Mouse (Mus musculus) forebrain, embryonic 11.5 days (tissue): Measurements from ENCODE around the gene H2-M2. TPM values are rescaled to one million over a fixed set of nuclear protein-coding genes. Genes with fewer than 3 reads are reported as not detected.
"Not testable (repeated sequence)": the region's sequence is repeated elsewhere in the genome, so short reads cannot be mapped to it uniquely, and the experiment has no call there.

ENCODE experiments used
- ATAC-seq: fragments of 200-750 bp; cut with Nextera tagmentation; replicated peaks from 2 replicates; pipeline ENCODE4 v1.8.0; 2017; ENCODE audit warnings: moderate TSS enrichment; ENCODE audit not compliant: low FRiP score
- DNase-seq: peaks from one replicate; pipeline ENCODE4 v3.0.0-alpha.2; 2017; ENCODE audit warnings: low spot score
- H3K27ac ChIP-seq: fragments of 300-500 bp; sonication (generic); 2 replicates; pipeline ENCODE4 v1.5.1; 2014; ENCODE audit warnings: low read depth, low read length
- H3K27me3 ChIP-seq: fragments of 300-500 bp; sonication (generic); 2 replicates; pipeline ENCODE4 v1.6.1; 2014; ENCODE audit warnings: mild to moderate bottlenecking, low read length, mixed read lengths; ENCODE audit not compliant: control insufficient read depth, insufficient read depth
- H3K36me3 ChIP-seq: fragments of 300-500 bp; sonication (generic); 2 replicates; pipeline ENCODE4 v1.6.1; 2014; ENCODE audit warnings: mild to moderate bottlenecking, low read length, moderate library complexity, mixed read lengths; ENCODE audit not compliant: control insufficient read depth, insufficient read depth
- H3K4me1 ChIP-seq: fragments of 300-500 bp; sonication (generic); replicated peaks from 2 replicates; pipeline ENCODE4 v1.6.1; 2014; ENCODE audit warnings: low read length, mixed read lengths; ENCODE audit not compliant: control insufficient read depth, insufficient read depth
- H3K4me2 ChIP-seq: fragments of 300-500 bp; sonication (generic); 2 replicates; pipeline ENCODE4 v1.6.1; 2014; ENCODE audit warnings: low read depth, mild to moderate bottlenecking, low read length, moderate library complexity, mixed read lengths; ENCODE audit not compliant: severe bottlenecking
- H3K4me3 ChIP-seq: fragments of 300-500 bp; sonication (generic); 2 replicates; pipeline ENCODE4 v1.5.1; 2014; ENCODE audit warnings: low read depth, low read length
- H3K9ac ChIP-seq: fragments of 300-500 bp; sonication (generic); 2 replicates; pipeline ENCODE4 v1.6.1; 2014; ENCODE audit warnings: low read length
- H3K9me3 ChIP-seq: fragments of 300-500 bp; sonication (generic); 2 replicates; pipeline ENCODE4 v1.6.1; 2016; ENCODE audit warnings: low read length, mixed read lengths; ENCODE audit not compliant: control insufficient read depth
- WGBS: fragments of 180-500 bp; shearing (Covaris S2); extraction: QIAGEN DNeasy Blood & Tissue Kit; methylation state at CpG from one replicate; pipeline ENCODE4 v1.1.7; 2014; 5-methylcytosine and 5-hydroxymethylcytosine counted together
- polyA plus RNA-seq: library from polyadenylated mRNA; unstranded; fragments of >200 nt; fragmentation: Nextera tagmentation; extraction: Ambion mirVana; gene quantifications from 2 replicates; pipeline ENCODE4 v1.2.1, GENCODE M21; 2014

Gene H2-M2
- not detected in 2 replicates for polyA plus RNA-seq

DNA sequence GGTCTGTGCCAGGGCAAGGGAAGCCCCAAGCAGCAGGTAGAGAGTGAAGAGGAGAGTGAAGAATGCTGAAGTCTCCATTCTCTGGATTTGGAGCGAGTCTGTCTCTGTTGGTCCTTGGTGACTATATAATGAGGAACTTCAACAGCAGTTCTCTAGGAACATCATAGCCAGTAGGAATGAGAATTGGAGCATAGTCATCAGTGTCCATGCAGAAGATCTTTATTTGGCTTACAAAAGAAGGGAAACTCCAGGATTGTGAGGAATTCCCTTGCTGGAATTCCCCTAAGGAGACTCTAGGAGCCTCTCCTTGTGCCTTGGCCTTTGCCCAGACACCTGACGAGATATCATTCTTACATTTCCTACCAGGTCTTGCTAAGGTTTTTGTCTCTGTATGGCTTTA, at the start of gene H2-M2:
Gene H2-M2, minus strand, starts transcription at position 101 of the 400 bp plus-strand sequence.
- Histone ChIP-seq H3K27me3 (no peaks in the 10 kb centered on the region), H3K4me3 (no peak within 1 kb of the TSS), H3K36me3 (no peaks in the 10 kb centered on the region), H3K9ac (no peak within 1 kb of the TSS), H3K27ac (no peak within 1 kb of the TSS), H3K9me3 (no peaks in the 10 kb centered on the region), H3K4me1 (no peaks in the 10 kb centered on the region), H3K4me2 (no peak within 1 kb of the TSS)
- WGBS = 89% methylated on average over 2 of the region's 2 CpGs
- no peak for DNase-seq
- ATAC-seq = no peak

- H3K4me2 ChIP-seq, DNase-seq, H3K27me3 ChIP-seq, H3K27ac ChIP-seq, H3K9ac ChIP-seq, ATAC-seq, H3K9me3 ChIP-seq, H3K4me3 ChIP-seq, H3K4me1 ChIP-seq, H3K36me3 ChIP-seq: not testable (repeated sequence)
- WGBS = 76% methylated on average over 1 of the region's 1 CpGs
Observed at GRCm38 (mm10) chr17:37525427-37525826, 42.1 kb upstream of the H2-M2 start.

DNA sequence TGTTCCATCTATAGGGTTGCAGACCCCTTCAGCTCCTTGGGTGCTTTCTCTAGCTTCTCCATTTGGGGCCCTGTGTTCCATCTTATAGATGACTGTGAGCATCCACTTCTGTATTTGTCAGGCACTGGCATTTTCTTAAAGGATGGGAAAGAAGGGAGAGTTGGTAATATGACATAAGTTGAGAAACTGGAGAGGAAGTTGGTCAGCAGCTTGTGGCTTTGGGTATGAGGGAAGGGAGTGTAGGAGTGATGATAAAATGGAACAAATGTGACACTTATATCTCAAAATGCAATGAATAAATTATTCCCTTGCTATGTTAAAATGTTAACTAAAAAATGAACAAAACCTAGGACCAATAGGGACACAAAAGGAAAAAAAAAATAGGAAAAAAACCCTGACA, 41.3 kb upstream of the H2-M2 start:
- not testable (repeated sequence) for H3K36me3 ChIP-seq, DNase-seq, H3K9ac ChIP-seq, H3K4me1 ChIP-seq, ATAC-seq, H3K27me3 ChIP-seq, H3K27ac ChIP-seq, H3K4me3 ChIP-seq, H3K4me2 ChIP-seq, H3K9me3 ChIP-seq

DNA sequence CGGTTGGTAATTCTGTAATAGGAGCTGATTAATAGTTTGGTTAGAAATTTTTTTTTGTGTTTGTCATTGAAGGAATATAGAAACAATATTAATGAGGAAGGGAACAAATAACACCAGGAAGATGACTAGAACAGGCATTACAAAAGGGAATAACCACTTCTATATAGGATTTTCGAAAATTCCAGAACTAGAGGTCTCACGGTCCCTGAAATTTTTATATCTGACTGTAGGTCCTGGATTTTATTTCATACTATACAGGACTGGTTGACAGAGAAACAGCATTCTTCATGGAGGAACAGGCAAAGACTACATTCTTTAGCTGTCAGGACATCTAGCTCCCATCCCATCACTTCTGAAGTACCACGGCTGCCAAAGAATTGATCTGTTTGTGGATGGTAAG, 24.4 kb upstream of the H2-M2 start, which contains the start of gene Olfr111:
Gene Olfr111, plus strand, starts transcription at position 301 of the 400 bp plus-strand sequence.
- Histone ChIP-seq H3K9ac (no peak within 1 kb of the TSS), H3K4me1 (no peaks in the 10 kb centered on the region), H3K9me3 (no peaks in the 10 kb centered on the region), H3K4me2 (no peak within 1 kb of the TSS), H3K36me3 (no peaks in the 10 kb centered on the region), H3K4me3 (no peak within 1 kb of the TSS), H3K27me3 (no peaks in the 10 kb centered on the region), H3K27ac (no peak within 1 kb of the TSS)
- DNase-seq (no peak), ATAC-seq (no peak)
- WGBS = 91% methylated on average over 4 of the region's 4 CpGs

DNA sequence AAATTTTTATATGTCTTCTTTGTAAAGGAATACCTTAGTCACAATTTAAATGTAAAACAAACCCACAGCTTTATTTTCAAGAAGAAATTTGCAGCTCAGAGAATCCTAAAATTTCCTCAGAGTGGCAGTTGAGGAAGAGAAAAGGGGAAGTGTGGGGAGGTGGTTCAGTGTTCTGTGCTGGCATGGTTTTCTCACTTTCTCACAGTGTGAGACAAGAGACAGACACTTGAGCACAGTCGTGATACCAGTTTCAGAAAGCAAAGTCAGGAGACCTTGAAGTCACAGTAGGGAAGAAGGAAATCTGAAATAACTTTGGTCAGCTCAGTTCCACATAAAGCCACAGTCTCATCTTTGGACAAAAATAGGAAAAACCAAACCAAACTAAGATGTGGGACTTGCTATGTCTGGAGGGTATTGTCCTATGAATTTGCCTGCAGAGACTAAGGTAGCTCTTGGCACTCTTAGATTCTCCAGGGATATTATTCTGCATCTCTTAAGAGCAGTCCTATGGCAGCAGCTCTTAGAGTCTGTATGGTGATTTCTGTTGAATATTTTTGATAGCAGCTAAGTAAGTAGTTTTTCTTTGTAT, 8.7 kb upstream of the H2-M2 start, which contains the start of gene Olfr110:
Gene Olfr110, plus strand, starts transcription at position 539 of the 589 bp plus-strand sequence.
- no peaks in the 10 kb centered on the region for H3K27me3 ChIP-seq
- H3K4me3 ChIP-seq = no peak within 1 kb of the TSS
- no peak within 1 kb of the TSS for H3K9ac ChIP-seq
- no peak within 1 kb of the TSS for H3K4me2 ChIP-seq
- ATAC-seq = no peak
- no peak for DNase-seq
- H3K36me3 ChIP-seq = no peaks in the 10 kb centered on the region
- H3K27ac ChIP-seq = no peak within 1 kb of the TSS
- H3K9me3 ChIP-seq = no peaks in the 10 kb centered on the region
- WGBS = 64% methylated on average over 1 of the region's 1 CpGs
- no peaks in the 10 kb centered on the region for H3K4me1 ChIP-seq

DNA sequence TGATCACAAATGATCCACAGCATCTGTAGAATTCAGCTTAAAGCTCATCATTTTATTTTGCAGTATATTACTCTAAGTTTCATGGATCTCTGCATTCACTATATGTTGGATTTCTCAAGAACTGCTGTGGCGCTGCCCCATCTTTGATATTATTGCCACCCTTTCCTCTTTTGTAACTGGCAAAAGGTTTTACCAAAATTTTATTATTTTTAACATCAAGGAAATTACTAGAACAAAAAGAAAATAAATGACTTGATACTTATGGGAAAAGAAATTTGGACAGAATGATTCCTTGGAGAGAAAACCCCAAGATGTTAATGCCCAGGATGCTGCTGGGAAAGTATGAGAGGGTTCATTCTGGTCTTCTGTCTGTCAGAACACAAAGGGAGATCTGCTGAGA, 24.7 kb downstream of the H2-M2 start, which contains the start of gene Olfr109:
Gene Olfr109, plus strand, starts transcription at position 301 of the 400 bp plus-strand sequence.
- WGBS = 88% methylated on average over 1 of the region's 1 CpGs

DNA sequence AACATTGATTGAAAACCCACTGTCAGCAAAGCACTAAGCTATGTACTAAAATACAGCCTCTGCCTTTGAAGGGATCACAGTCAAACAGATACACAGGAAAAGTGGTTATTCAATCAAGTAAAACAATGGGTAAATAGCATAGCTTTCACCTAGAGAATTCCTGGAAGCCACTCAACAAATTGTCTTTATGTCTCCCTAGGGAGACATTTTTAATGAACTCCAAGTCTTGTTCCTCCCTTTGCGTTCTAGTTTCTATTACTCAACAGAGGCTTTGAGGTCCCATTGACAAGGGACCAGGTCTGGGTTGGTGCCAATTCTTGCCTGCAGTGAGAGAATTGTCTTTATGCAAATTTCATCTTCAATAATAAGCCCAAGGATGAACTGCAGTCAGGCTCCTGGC, 38.2 kb downstream of the H2-M2 start, which contains the start of gene Olfr108:
Gene Olfr108, plus strand, starts transcription at position 301 of the 400 bp plus-strand sequence.
- no peak for DNase-seq
- no peak for ATAC-seq
- WGBS = 85% methylated on average over 1 of the region's 1 CpGs
- no peaks in the 10 kb centered on the region for H3K36me3 ChIP-seq
- H3K9ac ChIP-seq = no peak within 1 kb of the TSS
- H3K4me1 ChIP-seq = no peaks in the 10 kb centered on the region
- no peak within 1 kb of the TSS for H3K4me3 ChIP-seq
- H3K4me2 ChIP-seq = no peak within 1 kb of the TSS
- H3K27ac ChIP-seq = no peak within 1 kb of the TSS
- no peaks in the 10 kb centered on the region for H3K27me3 ChIP-seq
- H3K9me3 ChIP-seq = no peaks in the 10 kb centered on the region

More for the DNA sequence above, 24.7 kb downstream of the H2-M2 start, which contains the start of gene Olfr109:
- ATAC-seq (no peak), DNase-seq (no peak)
- no peaks in the 10 kb centered on the region for H3K27me3 ChIP-seq
- H3K4me1 ChIP-seq = no peaks in the 10 kb centered on the region
- H3K4me3 ChIP-seq = no peak within 1 kb of the TSS
- no peaks in the 10 kb centered on the region for H3K9me3 ChIP-seq
- H3K9ac ChIP-seq = no peak within 1 kb of the TSS
- H3K27ac ChIP-seq = no peak within 1 kb of the TSS
- no peak within 1 kb of the TSS for H3K4me2 ChIP-seq
- no peaks in the 10 kb centered on the region for H3K36me3 ChIP-seq
